Mouse (Mus musculus) hindbrain, embryonic 14.5 days (tissue): ENCODE data around the gene Tmub2. TPM values are rescaled to one million over a fixed set of nuclear protein-coding genes. Genes with fewer than 3 reads are reported as not detected.
A peak's percentile ranks its signal among the peaks of the same experiment; 100 is the strongest.

Experiments
- ATAC-seq: fragments of 200-750 bp; cut with Nextera tagmentation; 2 replicates; pipeline ENCODE4 v1.8.0; 2017; ENCODE audit warnings: moderate number of reproducible peaks, mild to moderate bottlenecking, moderate TSS enrichment, moderate library complexity; ENCODE audit not compliant: low FRiP score
- DNase-seq: peaks from one replicate; pipeline ENCODE4 v3.0.0-alpha.2; 2015; ENCODE audit warnings: low spot score
- H3K27ac ChIP-seq: fragments of 300-500 bp; sonication (generic); 2 replicates; pipeline ENCODE4 v1.5.1; 2014; ENCODE audit warnings: mild to moderate bottlenecking, moderate library complexity
- H3K27me3 ChIP-seq: fragments of 300-500 bp; sonication (generic); 2 replicates; pipeline ENCODE4 v1.6.1; 2014; ENCODE audit warnings: mild to moderate bottlenecking, low read length, mixed read lengths; ENCODE audit not compliant: control insufficient read depth, insufficient read depth
- H3K36me3 ChIP-seq: fragments of 300-500 bp; sonication (generic); replicated peaks from 2 replicates; pipeline ENCODE4 v1.6.1; 2014; ENCODE audit not compliant: control insufficient read depth, insufficient read depth
- H3K4me1 ChIP-seq: fragments of 300-500 bp; sonication (generic); replicated peaks from 2 replicates; pipeline ENCODE4 v1.6.1; 2014; ENCODE audit warnings: antibody characterized with exemption, low read length, mixed read lengths; ENCODE audit not compliant: control insufficient read depth, insufficient read depth
- H3K4me2 ChIP-seq: fragments of 300-500 bp; sonication (generic); replicated peaks from 2 replicates; pipeline ENCODE4 v1.6.1; 2014; ENCODE audit warnings: mild to moderate bottlenecking, moderate library complexity
- H3K4me3 ChIP-seq: fragments of 300-500 bp; sonication (generic); replicated peaks from 2 replicates; pipeline ENCODE4 v1.5.1; 2014; ENCODE audit warnings: mild to moderate bottlenecking, low read length
- H3K9ac ChIP-seq: fragments of 300-500 bp; sonication (generic); 2 replicates; pipeline ENCODE4 v1.6.1; 2014
- H3K9me3 ChIP-seq: fragments of 300-500 bp; sonication (generic); 2 replicates; pipeline ENCODE4 v1.6.1; 2016; ENCODE audit warnings: low read length; ENCODE audit not compliant: control insufficient read depth
- WGBS: fragments of 180-500 bp; shearing (Covaris S2); extraction: QIAGEN DNeasy Blood & Tissue Kit; methylation state at CpG from one replicate; pipeline ENCODE4 v1.1.7; 2014; 5-methylcytosine and 5-hydroxymethylcytosine counted together
- polyA plus RNA-seq: library from polyadenylated mRNA; unstranded; fragments of >200 nt; fragmentation: Nextera tagmentation; extraction: Ambion mirVana; gene quantifications from 2 replicates; pipeline ENCODE4 v1.2.1, GENCODE M21; 2014

Tmub2 gene
- 74.3 and 77.8 TPM in 2 replicates for polyA plus RNA-seq

DNA sequence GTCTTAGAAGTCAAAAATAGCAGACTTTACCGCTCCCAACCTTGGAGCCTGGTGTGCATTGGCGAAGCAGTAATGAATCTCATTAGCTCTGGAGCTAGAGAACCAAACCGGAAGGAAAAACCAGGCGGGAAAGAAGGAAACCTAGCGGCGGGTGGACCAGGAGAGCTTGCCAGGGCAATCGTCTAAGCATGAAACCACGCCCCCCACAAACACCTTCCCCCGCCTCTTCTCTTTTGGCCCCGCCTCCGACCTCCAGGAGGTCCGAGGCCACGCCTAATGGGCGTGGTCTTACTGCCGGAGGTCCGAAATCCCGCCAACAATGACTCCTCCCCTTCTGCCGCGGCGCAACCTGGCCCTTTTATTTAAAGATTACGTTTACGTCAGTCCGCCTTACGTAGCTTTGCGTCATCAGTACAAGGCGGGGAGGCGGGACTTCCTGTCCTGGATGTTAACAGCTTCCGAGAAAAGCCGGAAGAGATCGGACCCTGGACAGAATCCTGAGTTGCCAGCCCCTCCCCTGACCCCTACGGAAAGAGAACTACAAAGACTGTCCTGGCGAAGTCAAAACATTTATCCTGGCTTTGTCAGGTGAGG lies at the start of gene Tmub2:
Gene Tmub2 (plus strand): TSS at position 431 of the 594 bp plus-strand sequence.
- Histone ChIP-seq H3K4me1 (peaks cover 12% of the 10 kb centered on the region), H3K27me3 (no peaks in the 10 kb centered on the region), H3K27ac (peak within 1 kb of the TSS; percentile 82), H3K4me2 (peak within 1 kb of the TSS; percentile 71), H3K9ac (peak within 1 kb of the TSS; percentile 77), H3K9me3 (no peaks in the 10 kb centered on the region), H3K36me3 (peaks cover 25% of the 10 kb centered on the region), H3K4me3 (peak within 1 kb of the TSS; percentile 63)
- WGBS = under 1% methylated on average over 32 of the region's 32 CpGs
- DNase-seq (peak; percentile 99), ATAC-seq (peak; percentile 92)

DNA sequence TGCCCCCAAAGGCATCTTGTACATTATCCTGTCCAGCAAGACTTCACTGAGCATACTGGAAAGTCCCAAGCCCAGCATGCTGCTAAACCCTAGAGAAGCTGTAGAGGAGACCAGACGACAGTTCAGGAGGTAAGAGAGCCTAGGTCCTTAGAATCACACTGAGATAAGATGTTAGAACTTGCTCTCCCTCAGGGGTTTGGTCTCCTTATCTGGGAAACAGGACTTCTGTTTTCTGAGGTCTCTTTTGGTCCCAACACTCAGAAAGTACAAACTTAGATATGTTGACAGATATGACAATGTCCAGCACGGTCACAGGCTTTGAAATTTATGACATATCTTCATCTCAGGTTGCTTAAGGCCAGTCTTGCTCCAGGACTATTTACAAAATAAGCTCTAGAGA lies 48.7 kb upstream of the Tmub2 start:
- ATAC-seq (no peak), DNase-seq (no peak)
- H3K4me1 ChIP-seq = no peaks in the 10 kb centered on the region
- H3K36me3 ChIP-seq = no peaks in the 10 kb centered on the region
- no peak overlapping the region for H3K4me3 ChIP-seq
- H3K9ac ChIP-seq = no peak overlapping the region
- H3K27me3 ChIP-seq = no peaks in the 10 kb centered on the region
- 72% methylated on average over 2 of the region's 2 CpGs for WGBS
- no peak overlapping the region for H3K4me2 ChIP-seq
- no peak overlapping the region for H3K27ac ChIP-seq
- H3K9me3 ChIP-seq = no peaks in the 10 kb centered on the region

DNA sequence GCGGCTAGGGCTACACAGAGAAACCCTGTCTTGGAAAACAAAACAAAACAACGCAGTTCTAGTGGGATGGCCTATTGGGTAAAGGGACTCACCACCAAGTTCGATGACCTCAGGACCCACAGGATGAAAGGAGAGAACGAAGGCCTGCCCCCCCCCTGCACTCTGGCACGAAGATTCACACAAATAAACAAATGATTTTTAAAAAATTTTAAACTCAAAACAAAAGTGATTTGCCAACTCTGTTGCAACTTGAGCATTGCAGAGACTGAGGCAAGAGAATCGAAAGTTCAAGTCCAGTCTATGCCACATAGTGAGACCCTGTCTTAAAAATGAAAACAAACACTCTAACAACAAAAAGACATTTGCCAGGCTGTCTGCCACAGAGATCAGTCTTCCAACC lies 44.1 kb upstream of the Tmub2 start:
- no peak for DNase-seq
- Histone ChIP-seq H3K9ac (no peak overlapping the region), H3K36me3 (no peaks in the 10 kb centered on the region), H3K4me1 (peaks cover 13% of the 10 kb centered on the region), H3K27me3 (no peaks in the 10 kb centered on the region), H3K9me3 (no peaks in the 10 kb centered on the region), H3K4me3 (no peak overlapping the region), H3K4me2 (no peak overlapping the region), H3K27ac (no peak overlapping the region)
- 87% methylated on average over 6 of the region's 6 CpGs for WGBS
- ATAC-seq = no peak

DNA sequence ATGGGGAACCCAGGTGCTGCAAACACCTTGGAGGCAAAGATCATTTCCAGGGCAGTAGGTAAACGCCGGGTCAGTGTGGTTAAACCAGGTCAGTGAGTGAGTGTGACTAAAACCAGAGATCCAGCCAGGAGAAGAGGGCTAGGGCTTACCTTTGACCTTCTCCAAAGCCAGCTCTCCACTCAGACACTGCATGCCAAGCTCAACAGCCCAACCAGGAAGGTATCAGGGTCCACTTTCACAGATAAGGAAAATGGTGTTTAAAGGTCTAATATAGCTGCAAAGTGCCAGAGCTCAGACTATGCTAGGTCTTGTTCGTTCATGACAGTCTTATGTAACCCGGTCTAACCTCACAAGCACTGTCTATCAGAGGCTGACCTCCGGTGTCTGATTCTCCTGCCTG lies 43.5 kb upstream of the Tmub2 start:
- DNase-seq (no peak), ATAC-seq (no peak)
- no peaks in the 10 kb centered on the region for H3K36me3 ChIP-seq
- H3K9ac ChIP-seq = no peak overlapping the region
- no peak overlapping the region for H3K27ac ChIP-seq
- 89% methylated on average over 5 of the region's 5 CpGs for WGBS
- H3K4me2 ChIP-seq = no peak overlapping the region
- no peaks in the 10 kb centered on the region for H3K9me3 ChIP-seq
- no peak overlapping the region for H3K4me3 ChIP-seq
- H3K27me3 ChIP-seq = no peaks in the 10 kb centered on the region
- H3K4me1 ChIP-seq = peaks cover 17% of the 10 kb centered on the region

DNA sequence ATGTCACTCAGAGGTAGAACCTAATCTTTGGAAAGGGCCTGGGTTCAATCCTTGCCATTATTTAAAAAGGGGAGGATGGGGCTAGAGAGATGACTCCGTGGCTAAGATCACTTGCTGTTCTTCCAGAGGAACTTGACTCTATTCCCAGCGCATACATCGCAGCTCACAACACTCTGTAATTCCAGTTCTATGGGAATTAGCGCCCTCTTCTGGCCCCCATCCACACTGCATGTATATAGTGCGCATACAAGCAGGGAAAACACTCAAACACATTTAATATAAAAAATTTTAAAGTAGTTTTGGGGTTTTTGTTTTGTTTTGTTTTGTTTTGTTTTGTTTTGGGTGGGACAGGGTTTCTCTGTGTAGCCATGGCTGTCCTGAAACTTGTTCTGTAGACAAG lies 42.9 kb upstream of the Tmub2 start:
- no peaks in the 10 kb centered on the region for H3K36me3 ChIP-seq
- 52% methylated on average over 5 of the region's 5 CpGs for WGBS
- H3K27me3 ChIP-seq = no peaks in the 10 kb centered on the region
- no peak overlapping the region for H3K9ac ChIP-seq
- DNase-seq = no peak
- no peak overlapping the region for H3K4me2 ChIP-seq
- H3K4me1 ChIP-seq = peaks cover 17% of the 10 kb centered on the region
- H3K4me3 ChIP-seq = no peak overlapping the region
- no peaks in the 10 kb centered on the region for H3K9me3 ChIP-seq
- ATAC-seq = no peak
- H3K27ac ChIP-seq = no peak overlapping the region

DNA sequence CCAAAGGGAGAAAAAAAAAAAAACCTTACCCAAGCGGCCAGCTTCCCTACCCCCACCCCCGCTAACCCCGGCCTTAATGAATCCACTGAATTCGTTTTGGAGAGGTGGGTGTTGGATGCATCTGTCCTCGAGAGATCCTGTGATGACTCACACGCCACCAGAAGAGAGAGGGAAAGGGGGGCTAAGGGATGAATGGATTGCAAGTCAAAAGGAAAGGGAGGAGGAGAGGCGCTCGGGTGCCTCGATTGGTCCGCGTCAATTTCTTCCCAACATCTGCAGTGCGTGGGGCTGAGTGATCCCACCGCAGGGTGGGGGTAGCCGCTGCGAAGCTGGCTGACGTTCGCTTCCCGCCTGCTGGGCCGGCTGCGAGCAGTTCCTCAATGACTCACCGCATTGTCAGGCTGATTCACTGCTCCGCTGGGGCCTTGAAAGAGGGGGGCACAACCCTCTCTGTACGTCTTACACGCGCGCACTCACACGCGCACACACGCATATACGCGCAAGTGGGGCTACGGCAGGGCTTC lies 39.7 kb upstream of the Tmub2 start:
- Histone ChIP-seq H3K36me3 (no peaks in the 10 kb centered on the region), H3K4me3 (peak overlapping the region; percentile 34), H3K4me2 (peak overlapping the region; percentile 77), H3K27ac (peak overlapping the region; percentile 79), H3K4me1 (peaks cover 21% of the 10 kb centered on the region), H3K9me3 (no peaks in the 10 kb centered on the region), H3K9ac (peak overlapping the region; percentile 69), H3K27me3 (no peaks in the 10 kb centered on the region)
- DNase-seq (peak; percentile 75), ATAC-seq (peak; percentile 88)
- WGBS = under 1% methylated on average over 32 of the region's 32 CpGs

DNA sequence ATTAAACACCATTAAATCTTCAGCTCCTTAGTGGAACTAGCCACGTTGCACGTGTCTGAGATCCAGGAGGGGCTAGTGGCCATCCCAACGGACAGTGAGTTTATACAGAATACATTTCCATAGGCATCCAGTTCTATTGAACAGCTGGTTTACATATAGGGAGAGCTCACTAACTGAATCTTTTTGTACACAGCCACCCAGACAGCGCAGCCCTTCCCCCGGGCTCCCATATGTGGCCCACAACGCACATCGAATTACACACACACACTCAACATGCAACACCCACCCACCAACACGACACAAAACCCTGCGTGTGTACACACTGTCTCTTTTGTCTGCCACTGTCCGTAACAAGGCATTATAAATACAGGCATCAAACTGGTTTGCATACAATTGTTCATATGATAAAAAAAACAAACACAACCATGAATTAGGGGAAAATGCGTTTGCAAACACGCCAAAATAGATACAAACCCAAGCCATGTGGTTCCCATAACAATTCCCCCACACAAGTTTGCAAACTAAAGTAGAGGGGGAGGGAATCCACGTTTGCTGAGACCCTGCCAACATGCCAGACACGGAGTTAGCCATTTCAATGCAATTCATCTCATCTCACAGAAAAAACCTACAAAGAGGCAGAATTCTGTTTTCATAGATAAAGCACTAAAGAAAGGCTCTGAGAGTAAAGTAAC lies 39.0 kb upstream of the Tmub2 start:
- H3K4me3 ChIP-seq = peak overlapping the region; percentile 34
- H3K9ac ChIP-seq = peak overlapping the region; percentile 69
- no peaks in the 10 kb centered on the region for H3K9me3 ChIP-seq
- no peaks in the 10 kb centered on the region for H3K36me3 ChIP-seq
- 36% methylated on average over 14 of the region's 14 CpGs for WGBS
- H3K4me2 ChIP-seq = peak overlapping the region; percentile 77
- H3K27me3 ChIP-seq = no peaks in the 10 kb centered on the region
- peaks cover 21% of the 10 kb centered on the region for H3K4me1 ChIP-seq
- no peak for ATAC-seq
- H3K27ac ChIP-seq = peak overlapping the region; percentile 79
- no peak for DNase-seq

DNA sequence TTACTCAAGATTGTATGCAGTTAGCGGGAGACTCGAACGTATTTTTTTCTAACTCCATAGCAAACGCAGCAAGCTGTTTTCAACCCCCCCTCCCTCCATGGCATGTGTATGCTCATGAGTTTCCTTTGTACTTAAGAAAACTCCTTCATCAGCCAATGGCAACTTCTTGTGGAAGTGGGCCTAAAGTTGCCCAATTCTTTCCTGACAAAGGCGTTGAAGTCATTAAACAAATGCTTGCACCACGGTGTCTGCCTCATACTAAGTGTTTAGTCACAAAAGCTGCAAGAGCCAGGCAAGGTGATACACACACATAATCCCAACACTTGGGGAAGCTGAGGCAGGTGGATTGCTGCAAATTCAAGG lies 38.5 kb upstream of the Tmub2 start:
- H3K9me3 ChIP-seq = no peaks in the 10 kb centered on the region
- ATAC-seq = no peak
- no peak overlapping the region for H3K27ac ChIP-seq
- H3K4me1 ChIP-seq = peaks cover 21% of the 10 kb centered on the region
- no peak for DNase-seq
- no peak overlapping the region for H3K4me3 ChIP-seq
- H3K4me2 ChIP-seq = no peak overlapping the region
- no peaks in the 10 kb centered on the region for H3K36me3 ChIP-seq
- H3K9ac ChIP-seq = no peak overlapping the region; the same call in 1 of the 2 replicates
- 83% methylated on average over 6 of the region's 6 CpGs for WGBS
- no peaks in the 10 kb centered on the region for H3K27me3 ChIP-seq

DNA sequence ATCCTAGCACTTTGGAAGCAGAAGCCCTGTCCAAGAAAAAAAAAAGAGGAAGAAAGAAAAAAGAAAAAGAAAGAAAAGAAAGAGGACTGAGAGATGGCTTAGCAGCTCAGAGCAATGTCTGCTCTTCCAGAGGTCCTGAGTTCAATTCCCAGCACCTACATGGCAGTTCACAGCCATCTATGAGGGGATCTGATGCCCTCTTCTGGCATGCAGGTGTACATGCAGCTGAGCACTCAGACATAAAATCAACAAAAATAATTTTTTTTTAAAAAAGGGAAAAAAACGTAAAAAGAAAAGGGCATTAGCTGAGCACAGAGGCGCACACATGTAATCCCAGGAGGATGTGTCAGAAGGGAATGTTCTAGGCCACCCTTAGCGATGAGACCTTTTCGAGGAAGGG lies 37.9 kb upstream of the Tmub2 start:
- Histone ChIP-seq H3K9ac (no peak overlapping the region), H3K36me3 (no peaks in the 10 kb centered on the region), H3K27ac (no peak overlapping the region), H3K4me3 (no peak overlapping the region), H3K27me3 (no peaks in the 10 kb centered on the region), H3K4me2 (no peak overlapping the region), H3K9me3 (no peaks in the 10 kb centered on the region), H3K4me1 (peaks cover 21% of the 10 kb centered on the region)
- 87% methylated on average over 4 of the region's 4 CpGs for WGBS
- DNase-seq (no peak), ATAC-seq (no peak)
